Mouse (Mus musculus): Measurements from ENCODE around the gene Sprr1b. TPM values are rescaled to one million over a fixed set of nuclear protein-coding genes. Genes with fewer than 3 reads are reported as not detected.
"Not testable (repeated sequence)": the region's sequence is repeated elsewhere in the genome, so short reads cannot be mapped to it uniquely, and the experiment has no call there.

The Sprr1b gene
- polyA plus RNA-seq (2014; fragmentation: Nextera tagmentation; extraction: Ambion mirVana) = not detected in 2 replicates

DNA sequence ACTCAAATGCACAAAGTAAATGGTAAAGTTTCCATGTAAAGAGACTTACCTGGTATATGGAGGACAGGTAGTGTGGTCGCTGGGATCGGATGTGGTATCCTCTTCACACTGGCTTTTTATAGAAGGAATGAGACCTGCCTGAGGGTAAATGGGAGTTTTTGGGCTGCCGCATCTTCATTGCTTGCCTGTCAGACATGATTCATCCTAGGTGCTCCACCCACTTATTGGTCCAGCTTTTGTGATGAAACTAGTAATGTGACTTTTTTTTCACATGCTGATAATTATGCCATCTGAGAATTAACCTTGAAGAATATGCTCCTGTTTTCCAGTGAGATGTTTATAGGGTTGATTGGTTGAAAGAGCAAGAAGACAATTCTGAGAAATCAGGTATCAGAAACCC is at the start of gene Sprr1b:
Sprr1b (minus strand) TSS at position 101 of the 400 bp plus-strand sequence.
- Histone ChIP-seq H3K9ac (ENCODE audit: low read depth, low read length) (no peak within 1 kb of the TSS), H3K4me1 (ENCODE audit: control insufficient read depth, insufficient read depth, low read length) (no peaks in the 10 kb centered on the region), H3K36me3 (ENCODE audit: control insufficient read depth, insufficient read depth, low read length) (no peaks in the 10 kb centered on the region), H3K4me2 (no peak within 1 kb of the TSS), H3K27me3 (ENCODE audit: control insufficient read depth, insufficient read depth, low read length) (no peaks in the 10 kb centered on the region), H3K9me3 (replicated peaks; ENCODE audit: control insufficient read depth, low read length) (no peaks in the 10 kb centered on the region), H3K27ac (ENCODE audit: low read depth, low read length) (no peak within 1 kb of the TSS), H3K4me3 (ENCODE audit: low read depth, low read length) (no peak within 1 kb of the TSS)
- ATAC-seq (replicated peaks; ENCODE audit: insufficient number of reproducible peaks, low FRiP score, low TSS enrichment) = no peak
- 87% methylated on average over 3 of the region's 3 CpGs for WGBS (ENCODE audit: insufficient replicate concordance)

DNA sequence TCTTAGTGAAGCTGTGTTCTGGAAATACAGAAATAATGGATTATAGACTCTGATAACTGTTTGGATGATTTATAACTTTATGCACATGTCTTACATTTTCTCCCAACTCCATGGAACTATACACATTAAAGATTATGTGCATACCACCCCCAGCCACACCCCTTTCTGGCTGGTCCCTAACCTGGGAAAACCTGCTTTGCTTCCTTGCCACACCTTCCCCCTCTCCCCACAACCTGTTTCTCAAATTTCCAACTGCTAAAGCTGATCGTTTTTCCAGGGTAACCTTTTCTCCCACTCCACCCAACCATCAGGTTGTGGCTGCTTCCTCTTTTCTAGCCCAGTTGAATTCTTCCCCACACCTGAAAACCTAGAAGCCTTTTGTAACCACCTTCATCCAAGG is 47.7 kb upstream of the Sprr1b start:
- WGBS (ENCODE audit: insufficient replicate concordance) = 44% methylated on average over 1 of the region's 1 CpGs

DNA sequence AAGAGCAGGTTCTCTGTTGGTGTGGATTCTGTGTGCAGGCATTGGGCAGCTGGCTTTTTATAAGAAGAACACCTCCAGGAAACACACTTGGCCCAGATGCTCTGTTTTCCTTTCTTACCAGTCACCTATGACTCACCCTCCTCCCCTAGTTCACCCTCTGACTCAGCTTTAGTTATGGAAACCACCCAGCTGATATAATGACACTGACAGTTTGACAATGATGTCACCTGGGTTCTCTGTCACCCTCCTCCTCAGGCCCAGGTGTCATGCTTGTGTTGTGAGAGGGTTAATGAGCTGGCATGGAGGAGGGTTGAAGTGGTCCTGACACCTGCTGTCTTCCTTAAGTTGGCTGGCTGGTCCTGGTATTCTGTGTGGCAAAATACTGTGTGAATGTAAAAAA is 47.3 kb upstream of the Sprr1b start, which contains the start of gene Sprr1a:
Sprr1a (minus strand) TSS at position 33 of the 400 bp plus-strand sequence.
- Histone ChIP-seq H3K9me3 (replicated peaks; ENCODE audit: control insufficient read depth, low read length) (no peaks in the 10 kb centered on the region), H3K4me1 (ENCODE audit: control insufficient read depth, insufficient read depth, low read length) (no peaks in the 10 kb centered on the region; the same call in 1 of the 2 replicates), H3K4me3 (ENCODE audit: low read depth, low read length) (no peak within 1 kb of the TSS), H3K36me3 (ENCODE audit: control insufficient read depth, insufficient read depth, low read length) (no peaks in the 10 kb centered on the region), H3K27me3 (ENCODE audit: control insufficient read depth, insufficient read depth, low read length) (no peaks in the 10 kb centered on the region), H3K4me2 (no peak within 1 kb of the TSS), H3K27ac (ENCODE audit: low read depth, low read length) (no peak within 1 kb of the TSS), H3K9ac (ENCODE audit: low read depth, low read length) (no peak within 1 kb of the TSS)
- no peak for ATAC-seq (replicated peaks; ENCODE audit: insufficient number of reproducible peaks, low FRiP score, low TSS enrichment)

More for the DNA sequence above, 47.7 kb upstream of the Sprr1b start:
- Histone ChIP-seq H3K4me3 (ENCODE audit: low read depth, low read length) (no peak overlapping the region), H3K4me2 (no peak overlapping the region), H3K36me3 (ENCODE audit: control insufficient read depth, insufficient read depth, low read length) (no peaks in the 10 kb centered on the region), H3K9me3 (replicated peaks; ENCODE audit: control insufficient read depth, low read length) (no peaks in the 10 kb centered on the region), H3K27me3 (ENCODE audit: control insufficient read depth, insufficient read depth, low read length) (no peaks in the 10 kb centered on the region), H3K9ac (ENCODE audit: low read depth, low read length) (no peak overlapping the region), H3K4me1 (ENCODE audit: control insufficient read depth, insufficient read depth, low read length) (no peaks in the 10 kb centered on the region; the same call in 1 of the 2 replicates), H3K27ac (ENCODE audit: low read depth, low read length) (no peak overlapping the region)
- ATAC-seq (replicated peaks; ENCODE audit: insufficient number of reproducible peaks, low FRiP score, low TSS enrichment) = no peak

DNA sequence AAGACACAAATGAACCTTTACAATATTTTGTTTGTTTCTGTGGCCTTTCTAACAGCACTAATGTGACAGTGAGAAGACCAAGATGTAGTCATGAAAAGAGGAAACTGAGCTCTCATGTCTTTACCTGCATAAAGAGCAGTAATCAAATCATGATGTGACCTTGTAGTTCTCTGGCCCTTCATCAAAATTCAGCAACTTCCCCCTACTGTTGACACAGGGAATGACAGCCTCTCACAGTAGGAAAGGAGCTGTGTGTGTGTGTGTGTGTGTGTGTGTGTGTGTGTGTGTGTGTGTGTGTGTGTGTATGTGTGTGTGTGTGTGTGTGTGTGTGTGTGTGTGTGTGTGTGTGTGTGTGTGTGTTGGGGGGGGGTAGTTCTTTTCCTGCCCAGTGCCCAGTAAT is 42.7 kb upstream of the Sprr1b start:
- not testable (repeated sequence) for H3K27ac ChIP-seq (ENCODE audit: low read depth, low read length); H3K9me3 ChIP-seq (replicated peaks; ENCODE audit: control insufficient read depth, low read length); ATAC-seq (replicated peaks; ENCODE audit: insufficient number of reproducible peaks, low FRiP score, low TSS enrichment)

DNA sequence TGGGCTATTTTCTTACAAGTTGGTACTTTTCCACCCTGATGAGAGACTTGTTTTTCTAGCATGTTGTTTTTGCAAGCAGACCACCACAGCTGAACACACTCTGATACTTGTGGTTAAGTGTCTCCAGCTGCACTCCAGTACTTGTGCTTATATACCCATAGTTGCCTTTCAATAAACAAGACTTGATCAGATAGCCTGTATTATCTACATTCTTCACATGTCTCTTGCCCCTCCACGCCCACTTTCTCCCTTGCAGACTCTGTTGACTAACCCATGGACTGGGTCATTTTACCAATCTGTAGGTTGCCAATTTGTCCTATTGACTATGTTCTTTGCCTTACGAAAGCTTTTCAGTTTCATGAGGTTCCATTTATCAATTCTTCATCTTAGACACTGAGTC is 31.5 kb upstream of the Sprr1b start:
- Histone ChIP-seq H3K4me1 (ENCODE audit: control insufficient read depth, insufficient read depth, low read length) (no peaks in the 10 kb centered on the region), H3K36me3 (ENCODE audit: control insufficient read depth, insufficient read depth, low read length) (no peaks in the 10 kb centered on the region), H3K4me3 (ENCODE audit: low read depth, low read length) (no peak overlapping the region), H3K27ac (ENCODE audit: low read depth, low read length) (no peak overlapping the region), H3K27me3 (ENCODE audit: control insufficient read depth, insufficient read depth, low read length) (no peaks in the 10 kb centered on the region), H3K4me2 (no peak overlapping the region), H3K9ac (ENCODE audit: low read depth, low read length) (no peak overlapping the region), H3K9me3 (replicated peaks; ENCODE audit: control insufficient read depth, low read length) (no peaks in the 10 kb centered on the region)
- ATAC-seq (replicated peaks; ENCODE audit: insufficient number of reproducible peaks, low FRiP score, low TSS enrichment) = no peak
- WGBS (ENCODE audit: insufficient replicate concordance) = 65% methylated on average over 2 of the region's 2 CpGs

More for the DNA sequence above, 42.7 kb upstream of the Sprr1b start:
- H3K27me3 ChIP-seq (ENCODE audit: control insufficient read depth, insufficient read depth, low read length); H3K9ac ChIP-seq (ENCODE audit: low read depth, low read length); H3K4me3 ChIP-seq (ENCODE audit: low read depth, low read length); H3K36me3 ChIP-seq (ENCODE audit: control insufficient read depth, insufficient read depth, low read length); H3K4me2 ChIP-seq; H3K4me1 ChIP-seq (ENCODE audit: control insufficient read depth, insufficient read depth, low read length): not testable (repeated sequence)

DNA sequence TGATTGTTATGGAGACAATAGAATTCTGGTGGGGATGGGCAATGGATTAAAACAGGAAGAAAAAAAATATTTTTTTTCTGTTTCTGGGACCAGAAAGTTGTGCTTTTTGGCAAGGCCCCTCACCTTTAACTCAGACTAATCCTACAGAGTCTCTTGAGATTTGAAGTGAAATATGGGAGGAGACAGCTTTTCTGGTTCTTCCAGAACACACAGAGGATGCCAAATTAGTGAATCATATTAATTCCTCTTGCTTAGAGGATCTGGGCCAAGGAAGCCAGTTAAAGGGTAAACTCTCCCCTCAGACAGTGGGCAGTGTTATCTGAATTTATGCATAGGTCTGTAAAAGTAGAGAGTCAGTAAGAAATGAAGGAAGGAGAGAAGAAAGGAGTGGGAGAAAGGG is 28.8 kb upstream of the Sprr1b start:
- H3K4me3 ChIP-seq (ENCODE audit: low read depth, low read length) = no peak overlapping the region
- H3K36me3 ChIP-seq (ENCODE audit: control insufficient read depth, insufficient read depth, low read length) = no peaks in the 10 kb centered on the region

DNA sequence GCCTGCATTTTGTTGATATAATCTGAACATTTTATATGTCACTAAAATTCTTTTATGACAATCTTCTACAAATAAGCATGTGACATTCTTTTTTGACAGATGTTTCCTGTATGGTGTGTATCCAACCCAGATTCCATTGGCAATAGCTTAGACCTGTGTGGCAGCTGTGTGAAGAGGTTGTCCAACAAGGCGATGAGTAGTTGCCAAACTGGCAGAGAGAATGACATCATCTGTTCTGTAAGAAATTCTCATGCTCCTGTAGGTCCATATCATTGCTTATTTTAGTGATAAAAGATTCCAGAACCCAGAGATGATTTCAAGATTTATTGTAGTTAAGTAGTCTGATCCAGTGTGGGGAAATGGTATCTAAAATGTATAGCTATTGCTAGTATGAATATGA is 28.0 kb upstream of the Sprr1b start:
- H3K9me3 ChIP-seq (replicated peaks; ENCODE audit: control insufficient read depth, low read length) = no peaks in the 10 kb centered on the region
- 73% methylated on average over 1 of the region's 1 CpGs for WGBS (ENCODE audit: insufficient replicate concordance)
- H3K4me2 ChIP-seq = no peak overlapping the region
- no peak overlapping the region for H3K4me3 ChIP-seq (ENCODE audit: low read depth, low read length)
- H3K27me3 ChIP-seq (ENCODE audit: control insufficient read depth, insufficient read depth, low read length) = no peaks in the 10 kb centered on the region
- no peak for ATAC-seq (replicated peaks; ENCODE audit: insufficient number of reproducible peaks, low FRiP score, low TSS enrichment)
- no peaks in the 10 kb centered on the region for H3K4me1 ChIP-seq (ENCODE audit: control insufficient read depth, insufficient read depth, low read length)
- no peak overlapping the region for H3K27ac ChIP-seq (ENCODE audit: low read depth, low read length)
- no peak overlapping the region for H3K9ac ChIP-seq (ENCODE audit: low read depth, low read length)
- no peaks in the 10 kb centered on the region for H3K36me3 ChIP-seq (ENCODE audit: control insufficient read depth, insufficient read depth, low read length)

More for the DNA sequence above, 28.8 kb upstream of the Sprr1b start:
- Histone ChIP-seq H3K4me1 (ENCODE audit: control insufficient read depth, insufficient read depth, low read length) (no peaks in the 10 kb centered on the region), H3K27ac (ENCODE audit: low read depth, low read length) (no peak overlapping the region), H3K9ac (ENCODE audit: low read depth, low read length) (no peak overlapping the region), H3K27me3 (ENCODE audit: control insufficient read depth, insufficient read depth, low read length) (no peaks in the 10 kb centered on the region), H3K4me2 (no peak overlapping the region), H3K9me3 (replicated peaks; ENCODE audit: control insufficient read depth, low read length) (no peaks in the 10 kb centered on the region)
- no peak for ATAC-seq (replicated peaks; ENCODE audit: insufficient number of reproducible peaks, low FRiP score, low TSS enrichment)

DNA sequence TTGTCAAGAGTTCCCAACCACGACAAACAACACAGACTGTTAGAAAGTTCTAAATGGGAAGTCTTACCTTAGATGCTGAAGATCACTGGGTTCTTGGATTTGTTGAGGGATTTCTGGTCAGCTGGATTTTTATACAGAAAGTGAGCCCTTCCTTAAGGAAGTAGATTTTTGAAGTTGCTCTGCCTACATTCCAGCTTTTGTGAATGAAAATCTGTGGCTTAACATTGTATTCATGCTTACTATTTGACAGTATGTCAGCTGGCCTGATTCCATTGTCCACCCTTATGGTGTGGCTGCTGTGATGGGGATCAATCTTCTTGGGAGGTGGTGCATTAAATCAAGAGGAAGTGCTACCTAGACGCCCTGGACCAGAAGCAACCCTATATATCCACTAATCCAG is 20.0 kb upstream of the Sprr1b start, which contains the start of gene Sprr3:
Sprr3 (minus strand) TSS at position 101 of the 400 bp plus-strand sequence.
- Histone ChIP-seq H3K4me3 (ENCODE audit: low read depth, low read length) (no peak within 1 kb of the TSS), H3K9me3 (replicated peaks; ENCODE audit: control insufficient read depth, low read length) (no peaks in the 10 kb centered on the region), H3K27ac (ENCODE audit: low read depth, low read length) (no peak within 1 kb of the TSS), H3K27me3 (ENCODE audit: control insufficient read depth, insufficient read depth, low read length) (no peaks in the 10 kb centered on the region), H3K9ac (ENCODE audit: low read depth, low read length) (no peak within 1 kb of the TSS), H3K4me1 (ENCODE audit: control insufficient read depth, insufficient read depth, low read length) (no peaks in the 10 kb centered on the region), H3K36me3 (ENCODE audit: control insufficient read depth, insufficient read depth, low read length) (no peaks in the 10 kb centered on the region), H3K4me2 (no peak within 1 kb of the TSS)
- no peak for ATAC-seq (replicated peaks; ENCODE audit: insufficient number of reproducible peaks, low FRiP score, low TSS enrichment)
- WGBS (ENCODE audit: insufficient replicate concordance) = 69% methylated on average over 2 of the region's 2 CpGs

DNA sequence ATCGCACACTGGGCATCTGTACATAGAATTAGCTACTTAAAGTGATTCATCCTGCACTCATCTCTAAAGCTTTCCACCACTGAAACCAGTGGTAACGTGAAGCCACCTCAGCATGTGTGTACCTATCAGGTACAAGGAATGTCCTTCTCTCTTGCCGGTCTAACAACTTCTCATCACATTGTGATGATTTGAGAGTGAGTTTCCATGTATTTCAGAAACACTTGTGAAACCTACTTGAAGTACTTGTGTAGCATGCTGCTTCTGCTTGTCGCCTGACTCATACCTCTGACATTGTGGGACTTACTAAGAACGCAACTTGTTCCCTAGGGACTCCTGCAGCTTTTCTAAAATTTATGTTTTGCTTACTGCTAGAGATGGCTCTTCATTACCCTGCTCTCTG is 16.6 kb upstream of the Sprr1b start:
- H3K36me3 ChIP-seq (ENCODE audit: control insufficient read depth, insufficient read depth, low read length) = no peaks in the 10 kb centered on the region
- H3K27me3 ChIP-seq (ENCODE audit: control insufficient read depth, insufficient read depth, low read length) = no peaks in the 10 kb centered on the region
- H3K27ac ChIP-seq (ENCODE audit: low read depth, low read length) = no peak overlapping the region
- no peaks in the 10 kb centered on the region for H3K9me3 ChIP-seq (replicated peaks; ENCODE audit: control insufficient read depth, low read length)
- no peak for ATAC-seq (replicated peaks; ENCODE audit: insufficient number of reproducible peaks, low FRiP score, low TSS enrichment)
- no peak overlapping the region for H3K9ac ChIP-seq (ENCODE audit: low read depth, low read length)
- no peaks in the 10 kb centered on the region for H3K4me1 ChIP-seq (ENCODE audit: control insufficient read depth, insufficient read depth, low read length)
- no peak overlapping the region for H3K4me2 ChIP-seq
- WGBS (ENCODE audit: insufficient replicate concordance) = 66% methylated on average over 5 of the region's 5 CpGs
- H3K4me3 ChIP-seq (ENCODE audit: low read depth, low read length) = no peak overlapping the region

All from heart, embryonic 11.5 days (tissue).